ENCODE assay signal across 12 mouse cellular contexts in genomic region chr3:105364685-105365084, GRCm38 (mm10).
DNase-seq lines count a peak whose midpoint lies in the region.
"Had no signal": no experiment of that assay in that cellular context is flagged by ENCODE, and none has a peak within 500 bp of the region (broad histone marks: within the 10 kb centered on the region; RNA-seq: fewer than 3 reads in every experiment).

No protein-coding gene starts in this region.

- peak; percentile 66 for DNase-seq in heart, embryonic 10.5 days (ENCODE audit: low spot score)
- no peak for DNase-seq in heart, adult 9 months (ENCODE audit: low spot score in 2 of 2)
- peak; percentile 40 for DNase-seq in right cerebral cortex, adult 18-20 months
- DNase-seq in right cerebral cortex, postnatal 25 days = no peak
- DNase-seq in cerebellum, postnatal 14 days = peak; percentile 39 to 49
- peak; percentile 33 for DNase-seq in retina, embryonic 14.5 days (ENCODE audit: low spot score)
- no peak for DNase-seq in embryo, embryonic 9.5 days (ENCODE audit: extremely low spot score)
- no peak for DNase-seq in urinary bladder, postnatal 25 days (ENCODE audit: low spot score)
- DNase-seq: B cell, adult 2 months; lung, adult 18-20 months; thymus, postnatal 4 days had no signal

- H3K4me3 ChIP-seq in heart, embryonic 10.5 days = no peak overlapping the region
- H3K4me3 ChIP-seq: hindbrain, embryonic 13.5 days had no signal

- WGBS in heart, embryonic 10.5 days = 83% methylated on average over 5 of the region's 5 CpGs

- peaks cover 26% of the 10 kb centered on the region for H3K4me1 ChIP-seq in heart, embryonic 10.5 days

- H3K36me3 ChIP-seq in heart, embryonic 10.5 days = no peaks in the 10 kb centered on the region
- H3K36me3 ChIP-seq: hindbrain, embryonic 13.5 days had no signal

- no peaks in the 10 kb centered on the region for H3K27me3 ChIP-seq in heart, embryonic 10.5 days (ENCODE audit: insufficient read depth, poor library complexity, severe bottlenecking)
- H3K27me3 ChIP-seq: hindbrain, embryonic 13.5 days had no signal

- H3K9me3 ChIP-seq in heart, embryonic 10.5 days = no peaks in the 10 kb centered on the region
- H3K9me3 ChIP-seq: hindbrain, embryonic 13.5 days had no signal

- H3K27ac ChIP-seq in heart, embryonic 10.5 days = peak overlapping the region; percentile 18; the same call in 1 of the 2 replicates
- H3K27ac ChIP-seq: hindbrain, embryonic 13.5 days had no signal

Comparison
In these comparisons a context has a peak if more than half of its experiments do, and no peak if none do; other contexts are left out.
1. DNase-seq: peak in heart, embryonic 10.5 days (single experiment), right cerebral cortex, adult 18-20 months (single experiment), cerebellum, postnatal 14 days (2 of 2) and retina, embryonic 14.5 days (single experiment); none in heart, adult 9 months (0 of 2), right cerebral cortex, postnatal 25 days (single experiment), embryo, embryonic 9.5 days (single experiment) and urinary bladder, postnatal 25 days (single experiment).